Mouse (Mus musculus): ENCODE measurements at regions not wholly inside any gene's neighbourhood (a gene's known extent, or its start where the extent isn't known, plus 50 kb on each side); places are given as distances from the start of the nearest gene placed in this dataset.
A peak's percentile ranks its signal among the peaks of the same experiment; 100 is the strongest.

- DNase-seq: no peak
These were observed 331.4 kb downstream of the Cog6 start for GRCm38 (mm10) chr3:52685434-52686181.

GRCm38 (mm10) chr3:52680824-52681388, 336.1 kb downstream of the Cog6 start:
- DNase-seq: peak; percentile 19

DNA sequence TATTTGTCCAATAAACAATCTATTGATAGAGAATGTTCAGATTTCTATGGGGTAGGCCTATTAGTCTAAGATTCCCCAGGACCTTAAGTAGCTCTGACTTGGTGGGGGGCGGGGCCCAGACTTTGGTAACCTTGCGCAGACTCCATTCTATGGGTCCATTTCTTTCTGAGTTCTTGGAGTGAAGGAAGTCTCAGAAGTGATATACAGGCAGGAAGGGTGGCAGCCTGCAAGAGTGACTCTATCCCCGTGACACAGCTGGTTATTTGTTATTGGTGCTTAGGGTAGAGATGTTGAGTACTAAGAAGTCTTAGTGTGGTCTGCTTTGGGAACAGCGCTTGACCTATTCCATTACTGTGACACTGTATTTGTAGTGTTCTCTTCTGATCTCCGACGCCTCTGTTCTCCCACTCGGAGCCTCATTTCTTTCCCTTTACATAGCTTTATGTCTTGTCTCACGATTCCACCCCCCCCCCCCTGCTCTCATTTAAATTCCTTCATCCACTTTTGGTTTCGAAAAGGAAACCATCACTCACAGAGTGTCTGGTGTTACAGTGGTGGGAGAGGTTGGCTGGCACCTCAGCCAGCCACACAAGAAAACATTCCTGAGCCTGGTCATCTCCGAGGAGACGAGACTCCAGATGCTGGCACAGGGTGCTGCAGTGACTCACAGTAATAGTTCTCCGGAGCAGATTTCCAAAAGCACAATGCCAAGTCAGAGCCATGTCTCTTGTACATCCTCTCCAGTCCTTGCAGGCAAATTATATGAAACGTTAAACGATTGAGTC, 340.0 kb downstream of the Cog6 start:
- DNase-seq: no peak

GRCm38 (mm10) chr3:52670628-52671028, 346.4 kb downstream of the Cog6 start:
- DNase-seq: no peak

- DNase-seq: peak; percentile 47
These were observed 353.9 kb downstream of the Cog6 start for GRCm38 (mm10) chr3:52663161-52663602.

DNA sequence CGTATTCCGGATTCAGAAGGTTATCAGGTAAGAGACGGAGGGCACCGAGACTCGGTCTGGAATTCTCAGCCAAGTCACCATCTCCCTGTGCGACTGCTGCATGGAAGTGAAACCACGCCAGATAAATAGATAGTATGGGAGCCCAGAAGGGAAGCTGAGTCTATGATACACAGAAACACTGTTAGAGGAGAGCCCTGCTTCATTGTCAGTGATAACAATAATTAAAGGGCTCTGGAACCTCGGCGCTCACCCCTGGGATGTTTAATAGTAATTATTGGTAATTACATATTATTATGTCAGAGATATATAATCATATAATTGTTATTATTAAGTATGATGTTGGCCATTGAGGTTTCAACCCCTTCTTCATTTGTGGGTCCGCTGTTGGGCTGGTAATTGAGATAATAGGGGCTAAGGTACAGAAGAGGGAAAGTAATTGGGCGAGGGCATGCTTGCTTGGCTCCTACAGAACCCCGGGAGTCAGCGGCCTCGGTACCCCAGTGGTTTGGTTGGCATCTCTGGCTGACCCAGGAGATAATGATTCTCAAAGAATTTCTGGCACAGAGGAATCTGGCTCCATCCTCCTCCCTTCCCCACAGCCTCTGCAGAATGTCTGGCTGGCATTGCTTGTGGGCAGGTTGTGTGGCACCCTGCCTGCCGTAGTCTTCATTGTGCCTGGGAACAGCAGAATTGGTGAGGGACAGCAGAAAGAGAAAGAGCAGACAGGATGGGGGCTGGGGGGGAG, 354.7 kb downstream of the Cog6 start:
- DNase-seq: no peak

GRCm38 (mm10) chr3:52653006-52653405, 364.0 kb downstream of the Cog6 start:
- DNase-seq: no peak

DNA sequence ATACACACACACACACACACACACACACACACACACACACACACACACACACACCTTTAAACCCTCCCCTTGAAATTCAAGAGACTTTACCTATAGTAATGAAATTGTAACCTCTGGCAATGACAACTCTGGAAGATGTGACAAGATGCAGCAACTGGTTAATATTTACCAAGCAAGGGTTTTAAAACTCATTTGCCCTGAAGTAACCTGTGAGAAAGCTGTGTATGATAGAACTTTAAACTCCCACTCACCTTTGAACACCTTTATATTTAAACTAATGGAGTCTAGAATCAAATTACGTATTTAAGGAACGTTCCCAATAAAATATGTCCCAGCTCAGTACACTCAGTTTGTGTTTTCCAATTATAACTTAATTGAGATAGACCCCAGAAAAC, 364.6 kb downstream of the Cog6 start:
- no peak for DNase-seq

DNA sequence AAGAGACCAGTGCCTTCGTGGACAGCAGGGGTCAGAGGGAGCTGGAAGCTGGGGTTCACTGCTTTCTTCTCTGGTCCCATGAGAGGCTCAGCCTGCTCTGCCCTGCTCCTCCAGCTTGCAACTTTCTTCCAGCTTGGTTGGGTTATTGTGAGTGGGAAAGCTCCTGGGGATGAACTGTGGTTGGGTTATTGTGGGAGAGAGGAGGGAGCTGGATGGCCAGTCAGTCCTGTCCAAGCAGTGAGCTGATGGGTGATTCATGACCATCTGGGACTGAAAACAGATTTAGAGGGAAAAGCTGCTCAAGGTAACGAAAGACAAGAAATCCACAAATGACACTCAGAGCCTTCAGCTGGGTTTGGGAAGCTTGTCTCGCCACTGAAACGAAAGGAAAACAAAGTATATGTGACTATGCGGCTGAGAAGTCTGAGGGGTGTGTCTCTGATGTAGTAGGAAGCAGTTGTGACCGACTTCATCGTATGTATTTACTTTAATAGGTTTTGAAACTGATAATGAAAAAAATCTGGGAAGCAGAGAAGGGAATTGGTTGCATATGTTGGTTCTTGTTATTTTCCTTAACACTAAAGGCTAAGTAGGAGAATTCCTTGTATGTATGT, 365.1 kb downstream of the Cog6 start:
- no peak for DNase-seq

DNA sequence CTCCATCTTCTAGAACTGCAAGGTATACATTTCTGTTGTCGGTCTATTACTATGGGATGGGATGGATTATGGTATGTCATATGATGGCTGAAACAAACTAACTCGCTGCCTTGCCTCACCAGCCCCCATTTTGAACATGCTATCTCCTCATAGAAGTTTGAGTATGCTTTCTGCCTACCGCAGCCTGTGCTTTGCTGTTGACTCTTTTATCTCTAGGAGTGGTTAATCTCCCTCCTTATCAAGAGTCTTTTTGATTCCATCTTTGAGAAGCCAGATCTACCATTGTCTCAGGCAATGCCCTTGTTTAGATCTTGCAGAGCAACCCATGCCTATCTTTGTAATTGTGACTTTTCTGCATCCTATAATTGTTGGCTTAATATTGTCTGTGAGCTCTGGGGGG, 367.0 kb downstream of the Cog6 start:
- no peak for DNase-seq

- DNase-seq: no peak
These were observed 368.1 kb downstream of the Cog6 start for GRCm38 (mm10) chr3:52648836-52649500.

DNA sequence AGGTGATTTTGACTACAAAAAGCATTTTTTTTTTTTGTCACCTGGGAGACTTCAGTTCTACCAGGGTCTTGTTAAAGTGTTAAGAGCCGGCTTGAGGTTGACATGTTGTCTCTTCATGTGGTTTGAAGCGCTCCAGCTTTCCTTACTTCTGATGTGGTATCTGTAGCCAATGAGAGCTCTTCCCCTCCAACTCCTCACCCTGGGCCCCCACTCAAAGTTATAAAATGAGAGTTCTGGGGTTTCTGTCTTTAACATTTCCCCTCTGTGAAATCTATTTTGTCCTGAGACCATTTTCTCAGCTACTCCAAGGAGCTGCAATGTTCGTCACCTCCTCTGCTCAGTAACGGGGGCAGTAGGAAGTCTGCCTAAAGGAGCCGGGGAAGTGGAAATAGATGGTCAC, 369.1 kb downstream of the Cog6 start:
- DNase-seq: no peak

DNA sequence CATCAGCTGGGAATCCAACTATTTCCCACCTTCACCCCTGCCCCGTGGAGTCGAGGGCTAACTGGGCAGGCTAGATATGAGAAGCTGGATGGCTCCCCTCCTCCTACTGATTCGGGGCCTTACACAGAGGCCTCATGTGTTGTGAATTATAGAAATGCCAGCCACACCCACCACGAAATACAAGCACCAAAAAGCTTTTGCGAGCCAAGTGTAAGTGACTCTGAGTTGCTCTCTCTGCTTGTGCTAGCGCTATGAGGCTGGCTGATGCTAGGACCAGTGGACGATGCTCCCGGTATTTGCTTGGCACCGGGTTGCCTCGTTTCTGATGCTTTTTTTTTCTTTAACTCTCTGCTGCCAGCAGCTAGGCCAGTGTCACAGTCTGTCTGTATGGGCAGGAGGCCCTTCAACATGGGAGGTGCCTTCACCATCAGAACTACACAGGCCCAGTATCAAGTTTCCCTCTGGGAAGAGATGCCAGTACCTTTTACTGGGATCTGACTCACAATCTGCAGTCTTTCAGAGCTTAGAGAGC, 369.8 kb downstream of the Cog6 start:
- no peak for DNase-seq

GRCm38 (mm10) chr3:52645156-52645555, 371.9 kb downstream of the Cog6 start:
- DNase-seq: peak; percentile 43

- peak; percentile 70 for DNase-seq
These were observed 372.6 kb downstream of the Cog6 start for GRCm38 (mm10) chr3:52644178-52645128.

DNA sequence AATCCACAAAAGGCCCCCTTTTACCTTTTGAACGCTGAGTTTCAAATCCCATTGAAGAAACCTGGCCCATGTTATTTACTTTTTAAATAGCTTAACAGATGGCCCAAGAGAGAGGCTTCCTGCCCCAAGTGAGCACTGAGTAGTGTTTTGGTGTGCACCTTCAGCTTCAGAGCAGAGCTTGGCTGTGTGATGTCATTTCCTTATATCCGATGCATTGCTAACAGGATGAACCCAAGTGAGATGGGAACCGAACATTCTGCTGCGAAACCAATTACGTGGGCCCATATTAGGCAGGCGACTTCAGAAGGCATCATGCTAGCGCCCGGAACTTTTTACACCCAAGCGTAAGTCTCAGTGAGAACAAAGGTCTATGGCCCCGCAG, 373.2 kb downstream of the Cog6 start:
- no peak for DNase-seq

DNA sequence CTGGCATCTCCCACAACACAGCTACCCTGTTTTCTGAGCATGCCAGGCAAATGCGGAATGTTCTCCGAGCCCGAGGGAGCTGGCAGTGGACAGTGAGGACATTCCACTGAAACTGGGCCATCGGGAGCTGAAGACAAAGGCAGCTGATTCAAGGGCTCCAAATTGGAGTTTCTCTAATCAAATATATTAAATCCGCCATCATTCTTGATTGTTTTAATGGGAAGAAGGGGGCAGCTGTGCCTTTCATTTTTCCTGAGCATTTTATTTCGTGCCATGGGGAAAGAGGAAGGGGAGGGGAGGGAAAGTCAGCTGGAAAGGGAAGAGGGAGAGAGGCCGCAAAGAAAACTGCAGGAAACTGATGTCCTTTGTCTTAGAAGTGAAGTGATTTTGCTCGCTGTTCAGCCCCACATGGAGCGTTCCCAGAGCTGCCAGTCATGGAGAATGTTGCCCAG, 373.9 kb downstream of the Cog6 start:
- DNase-seq: no peak

DNA sequence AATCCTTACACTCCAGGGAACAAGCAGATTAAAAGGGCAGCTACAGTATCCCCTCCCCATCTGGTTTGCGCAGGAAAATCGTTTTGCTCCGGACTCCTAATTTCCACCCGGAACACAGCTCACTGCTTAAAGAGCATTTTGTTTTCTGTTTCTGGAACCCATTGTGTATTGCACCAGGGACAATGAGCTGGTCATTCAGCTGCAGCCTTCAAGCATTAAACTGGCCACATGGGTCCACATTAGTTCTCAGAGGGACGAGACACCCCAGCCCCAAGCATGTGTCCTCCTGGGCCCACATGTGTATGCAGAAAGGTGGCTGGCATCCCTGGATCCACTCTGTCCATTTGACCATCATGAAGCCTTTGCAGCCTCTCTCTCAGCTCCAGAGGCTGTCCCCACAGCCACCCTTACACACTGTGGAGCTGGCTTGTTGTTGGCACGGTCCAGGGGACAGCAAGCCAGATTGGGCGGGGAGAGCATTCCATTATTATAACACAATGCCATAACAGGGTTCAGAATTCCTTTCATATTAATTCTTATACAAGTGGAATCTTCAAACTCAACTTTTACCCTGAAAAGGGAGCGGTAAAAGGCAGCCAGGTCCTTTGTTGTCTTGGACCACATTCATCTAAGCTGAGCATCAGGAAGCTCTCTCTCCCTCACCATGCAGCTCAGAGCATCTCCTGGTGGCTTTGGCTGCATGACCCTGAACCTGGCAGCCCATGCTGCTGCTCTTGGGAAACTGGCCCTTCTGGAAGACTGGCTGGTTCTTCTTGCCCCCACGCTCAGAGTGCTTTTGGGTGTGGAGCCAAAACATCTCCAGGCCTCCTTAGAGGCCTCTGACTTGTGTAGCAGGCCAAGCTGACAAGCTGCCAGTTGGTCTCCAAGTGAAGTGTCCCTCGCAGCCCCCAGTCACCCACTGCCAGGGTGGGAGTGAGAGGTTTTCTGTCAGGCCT, 373.4 kb downstream of the Foxo1 start:
- DNase-seq: no peak
